Mouse (Mus musculus) left cerebral cortex, postnatal 10 days (tissue): ENCODE measurements at regions not wholly inside any gene's neighbourhood (a gene's known extent, or its start where the extent isn't known, plus 50 kb on each side); places are given as distances from the start of the nearest gene placed in this dataset.
A peak's percentile ranks its signal among the peaks of the same experiment; 100 is the strongest.

Experiments used
- DNase-seq, 2 experiments: peaks; one replicate each; pipeline ENCODE4 v3.0.0; 2021 to 2022; ENCODE audit warnings: low spot score in 2 of 2, mixed read lengths in 1 of 2; ENCODE audit errors: extremely low spot score in 1 of 2
- intact Hi-C: fragments of 180-260 bp; cut with DNase I; formaldehyde crosslinking; loops from one replicate; pipeline ENCODE4 v1.15.1; 2025

GRCm38 (mm10) chr1:60823006-60823665, 63.7 kb upstream of the Ctla4 start:
- intact Hi-C loops: loop anchor here (10.0 kb wide), 1 partner anchor 258 kb away; the partner anchor contains the start of gene Raph1
- DNase-seq: peak in 1 of 2 experiments; percentile 63

- peak in 1 of 2 experiments; percentile 50 for DNase-seq
- intact Hi-C loops: loop anchor here (10.0 kb wide), 1 partner anchor 260 kb away; the partner anchor contains the start of gene Raph1
Observed at GRCm38 (mm10) chr1:60824218-60825125, 62.3 kb upstream of the Ctla4 start.

GRCm38 (mm10) chr1:60825256-60826186, 61.3 kb upstream of the Ctla4 start:
- DNase-seq: no peak
- intact Hi-C loops: loop anchor here (10.0 kb wide), 1 partner anchor 261 kb away; the partner anchor contains the start of gene Raph1

DNA sequence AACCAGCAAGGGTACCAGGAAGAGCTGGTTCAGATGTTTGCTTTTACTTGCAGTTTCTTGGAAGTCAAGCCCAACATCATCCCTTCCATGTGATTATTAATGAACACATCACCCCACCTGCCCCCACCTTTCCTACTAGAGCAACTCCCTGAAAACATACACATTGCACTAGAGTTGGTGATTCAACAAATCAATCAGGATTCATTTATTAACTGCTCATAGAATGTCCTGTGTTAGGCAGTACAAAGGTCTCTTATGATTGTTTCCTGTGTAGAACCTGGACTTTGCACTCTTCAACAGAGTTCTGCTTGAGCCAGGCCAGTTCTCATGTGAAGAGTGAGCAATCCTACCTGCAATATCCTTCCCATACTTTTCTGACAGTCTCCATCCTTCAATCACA, 59.8 kb upstream of the Ctla4 start:
- no peak for DNase-seq
- intact Hi-C loops: loop anchor here (10.0 kb wide), 1 partner anchor 262 kb away; the partner anchor contains the start of gene Raph1

DNA sequence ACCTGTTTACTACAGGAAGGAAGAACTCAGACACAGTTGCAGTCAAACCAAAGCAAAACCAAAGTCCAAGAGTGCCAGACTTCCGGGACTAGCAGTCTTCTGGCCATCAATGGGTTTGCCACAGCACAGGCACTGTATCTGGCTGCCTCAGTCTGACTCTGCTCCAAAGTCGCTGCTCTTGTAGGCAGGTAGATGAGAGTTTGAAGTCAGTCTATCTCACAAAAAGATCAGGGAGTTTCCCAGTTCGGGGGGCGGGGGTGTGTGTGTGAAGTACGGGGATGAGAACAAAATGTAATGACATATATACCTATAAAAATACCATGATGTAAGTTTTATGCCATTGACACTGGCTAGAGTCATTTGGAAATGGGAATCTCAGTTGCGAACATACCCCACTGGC, 58.6 kb upstream of the Ctla4 start:
- intact Hi-C loops: loop anchor here (10.0 kb wide), 1 partner anchor 263 kb away; the partner anchor contains the start of gene Raph1

GRCm38 (mm10) chr1:60829849-60830248, 57.0 kb upstream of the Ctla4 start:
- DNase-seq: no peak

More for the DNA sequence above, 58.6 kb upstream of the Ctla4 start:
- DNase-seq: no peak

DNA sequence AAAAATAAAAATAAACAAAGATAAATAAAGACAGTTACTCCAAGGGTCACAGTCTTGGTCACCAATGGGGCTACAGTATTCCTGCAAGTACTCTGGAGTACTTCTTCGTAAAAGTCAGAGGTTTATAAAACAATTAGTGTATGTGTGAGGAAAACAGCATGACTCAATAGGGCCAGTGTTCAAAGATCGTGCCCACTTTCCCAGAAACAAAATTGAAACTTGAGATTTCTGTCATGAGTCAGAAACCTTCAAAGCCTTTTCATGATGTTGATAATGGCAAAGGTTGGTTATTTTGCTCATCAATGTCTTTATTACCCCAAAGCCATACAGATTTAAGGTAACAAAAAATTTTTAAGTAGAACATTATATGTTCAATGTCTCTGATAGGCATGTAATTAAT, 53.1 kb upstream of the Ctla4 start:
- DNase-seq: no peak
- intact Hi-C loops: no loop called here

More at GRCm38 (mm10) chr1:60829849-60830248, 57.0 kb upstream of the Ctla4 start:
- intact Hi-C loops: loop anchor here (10.0 kb wide), 1 partner anchor 265 kb away; the partner anchor contains the start of gene Raph1
